Mouse (Mus musculus): ENCODE data around the gene Impdh2.

Impdh2 gene

GRCm38 (mm10) chr9:108608889-108609288 lies 48.8 kb downstream of the Impdh2 start:
- no peak for DNase-seq

GRCm38 (mm10) chr9:108611488-108611887 lies 51.4 kb downstream of the Impdh2 start:
- no peak for DNase-seq

Data from cerebellum, postnatal 10 days (tissue).